Mouse (Mus musculus) hindbrain, embryonic 16.5 days (tissue): ENCODE data around the gene Isca1. TPM values are rescaled to one million over a fixed set of nuclear protein-coding genes. Genes with fewer than 3 reads are reported as not detected.

Experiments
- ATAC-seq: fragments of 200-750 bp; cut with Nextera tagmentation; 2 replicates; pipeline ENCODE4 v1.8.0; 2017; ENCODE audit warnings: moderate TSS enrichment, moderate library complexity
- H3K27ac ChIP-seq: fragments of 300-500 bp; sonication (generic); 2 replicates; pipeline ENCODE4 v1.5.1; 2014; ENCODE audit warnings: low read depth, mild to moderate bottlenecking, control low read depth, low read length, moderate library complexity
- H3K27me3 ChIP-seq: fragments of 300-500 bp; sonication (generic); replicated peaks from 2 replicates; pipeline ENCODE4 v1.6.1; 2014; ENCODE audit warnings: low read length; ENCODE audit not compliant: control insufficient read depth, insufficient read depth
- H3K36me3 ChIP-seq: fragments of 300-500 bp; sonication (generic); 2 replicates; pipeline ENCODE4 v1.6.1; 2014; ENCODE audit warnings: mild to moderate bottlenecking, low read length, moderate library complexity, mixed read lengths; ENCODE audit not compliant: control insufficient read depth, insufficient read depth
- H3K4me1 ChIP-seq: fragments of 300-500 bp; sonication (generic); 2 replicates; pipeline ENCODE4 v1.6.1; 2014; ENCODE audit warnings: low read depth, low read length; ENCODE audit not compliant: control insufficient read depth, insufficient read depth
- H3K4me2 ChIP-seq: fragments of 300-500 bp; sonication (generic); 2 replicates; pipeline ENCODE4 v1.6.1; 2014; ENCODE audit warnings: mild to moderate bottlenecking, low read length, control low read depth, moderate library complexity
- H3K4me3 ChIP-seq: fragments of 300-500 bp; sonication (generic); 2 replicates; pipeline ENCODE4 v1.5.1; 2014; ENCODE audit warnings: mild to moderate bottlenecking, low read length, control low read depth, moderate library complexity
- H3K9ac ChIP-seq: fragments of 300-500 bp; sonication (generic); 2 replicates; pipeline ENCODE4 v1.6.1; 2014; ENCODE audit warnings: low read depth, mild to moderate bottlenecking, control low read depth, low read length, moderate library complexity
- H3K9me3 ChIP-seq: fragments of 300-500 bp; sonication (generic); 2 replicates; pipeline ENCODE4 v1.6.1; 2014; ENCODE audit warnings: mild to moderate bottlenecking, low read length, moderate library complexity; ENCODE audit not compliant: control insufficient read depth
- WGBS: fragments of 180-500 bp; shearing (Covaris S2); extraction: QIAGEN DNeasy Blood & Tissue Kit; methylation state at CpG from one replicate; pipeline ENCODE4 v1.1.7; 2014; 5-methylcytosine and 5-hydroxymethylcytosine counted together
- polyA plus RNA-seq: library from polyadenylated mRNA; unstranded; fragments of >200 nt; fragmentation: Nextera tagmentation; extraction: Ambion mirVana; gene quantifications from 2 replicates; pipeline ENCODE4 v1.2.1, GENCODE M21; 2015

Isca1 gene
- polyA plus RNA-seq, 1 experiment from 2014 or later = 168 TPM

DNA sequence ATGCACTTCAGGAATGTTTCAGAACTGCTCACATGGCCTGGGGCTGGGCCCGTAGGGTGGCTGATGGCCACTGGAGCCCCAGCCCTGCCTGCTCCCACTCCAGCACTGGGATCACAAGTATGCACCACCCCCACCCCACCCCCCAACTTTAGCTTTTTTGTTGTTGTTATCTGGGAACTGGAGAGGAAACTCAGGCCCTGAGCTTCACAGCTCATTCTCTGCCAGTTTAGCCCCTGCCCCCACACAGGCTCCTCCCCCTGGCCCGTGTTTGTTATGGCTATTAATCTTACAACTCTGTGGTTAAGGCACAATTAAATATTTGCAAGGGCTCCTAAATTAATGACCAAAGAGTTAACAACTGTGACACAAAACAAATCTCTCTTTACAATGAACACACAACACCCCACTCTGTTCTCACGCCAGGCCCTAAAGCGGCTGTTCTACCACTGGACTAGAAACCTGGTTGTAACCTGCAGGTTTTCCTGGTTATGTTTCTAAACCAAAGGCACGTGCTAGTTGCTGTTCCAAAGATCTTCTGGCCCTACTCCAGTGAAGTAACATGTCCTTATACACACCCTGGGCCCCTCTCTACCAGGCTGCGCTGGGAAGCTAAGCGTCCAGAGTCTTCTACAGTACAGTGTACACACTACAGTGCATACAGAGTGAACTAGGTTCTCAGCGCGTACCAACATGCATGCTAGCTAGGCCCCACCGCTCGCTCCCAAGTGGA lies 2.7 kb downstream of the Isca1 start:
- H3K27me3 ChIP-seq = no peaks in the 10 kb centered on the region
- peaks cover 4% of the 10 kb centered on the region; the same call in 1 of the 2 replicates for H3K36me3 ChIP-seq
- H3K9me3 ChIP-seq = no peaks in the 10 kb centered on the region
- no peak overlapping the region for H3K4me3 ChIP-seq
- 0 out of 2 replicates have a peak overlapping the region, but pooled peaks have one; percentile 0 for H3K4me2 ChIP-seq
- peaks cover 33% of the 10 kb centered on the region for H3K4me1 ChIP-seq
- 0 out of 2 replicates have a peak overlapping the region, but pooled peaks have one; percentile 31 for H3K27ac ChIP-seq
- 80% methylated on average over 11 of the region's 11 CpGs for WGBS
- no peak overlapping the region for H3K9ac ChIP-seq
- ATAC-seq = no peak

DNA sequence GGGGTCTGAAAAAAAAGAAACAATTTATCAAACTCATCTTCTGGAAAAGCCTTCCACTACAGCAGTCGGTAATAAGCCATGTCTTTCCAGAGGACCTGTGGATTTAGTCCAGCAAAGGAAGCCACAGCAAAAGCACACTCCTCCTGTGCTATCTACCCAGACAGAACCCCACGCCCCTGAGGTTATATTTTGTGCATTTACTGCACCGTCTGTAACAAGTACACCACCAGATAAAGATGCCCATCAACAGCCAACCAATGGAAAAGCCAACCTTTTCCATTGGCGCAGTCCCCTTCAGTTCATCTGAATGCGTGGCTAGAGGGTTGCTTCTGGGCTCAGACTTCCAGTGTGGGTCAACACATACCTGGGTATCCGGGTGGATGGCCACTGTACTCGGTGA lies 6.8 kb downstream of the Isca1 start:
- peaks cover 14% of the 10 kb centered on the region for H3K4me1 ChIP-seq
- peaks cover 10% of the 10 kb centered on the region for H3K36me3 ChIP-seq
- no peak overlapping the region for H3K9ac ChIP-seq
- H3K27ac ChIP-seq = no peak overlapping the region
- no peak overlapping the region for H3K4me3 ChIP-seq
- no peak overlapping the region for H3K4me2 ChIP-seq
- 93% methylated on average over 7 of the region's 7 CpGs for WGBS
- H3K27me3 ChIP-seq = no peaks in the 10 kb centered on the region
- H3K9me3 ChIP-seq = no peaks in the 10 kb centered on the region
- ATAC-seq = no peak

GRCm38 (mm10) chr13:59756906-59757305 lies 12.7 kb downstream of the Isca1 start:
- Histone ChIP-seq H3K36me3 (peaks cover 15% of the 10 kb centered on the region), H3K4me2 (no peak overlapping the region), H3K4me1 (no peaks in the 10 kb centered on the region), H3K9me3 (no peaks in the 10 kb centered on the region), H3K9ac (no peak overlapping the region), H3K27me3 (no peaks in the 10 kb centered on the region), H3K27ac (no peak overlapping the region), H3K4me3 (no peak overlapping the region)
- 92% methylated on average over 7 of the region's 7 CpGs for WGBS
- no peak for ATAC-seq

- 91% methylated on average over 12 of the region's 12 CpGs for WGBS
- Histone ChIP-seq H3K9ac (no peak overlapping the region), H3K4me2 (no peak overlapping the region)
These were observed 19.3 kb downstream of the Isca1 start for GRCm38 (mm10) chr13:59750310-59750709.

DNA sequence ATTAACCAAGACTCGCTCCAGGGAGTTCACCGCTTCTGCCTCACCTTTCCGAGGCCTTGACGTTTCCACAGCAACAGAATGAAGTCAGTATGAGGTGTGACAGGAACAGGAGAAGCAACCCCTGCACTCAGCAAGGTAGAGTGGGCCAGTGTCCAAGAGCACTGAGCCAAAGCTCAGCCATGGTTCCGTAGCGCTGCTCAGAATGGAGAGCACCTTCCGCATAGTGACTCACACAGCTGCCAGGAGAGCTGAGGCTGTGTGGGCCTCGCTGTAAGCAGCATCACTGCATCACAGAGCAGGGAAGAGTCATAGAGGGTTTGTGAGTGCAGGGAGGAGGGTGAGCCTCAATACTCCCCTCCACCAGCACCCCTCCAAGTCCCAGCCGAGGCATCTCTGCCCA lies 22.9 kb downstream of the Isca1 start, which contains the start of gene 1700014D04Rik:
TSS of gene 1700014D04Rik (minus strand) at position 42 of the 400 bp plus-strand sequence.
- ATAC-seq = no peak
- Histone ChIP-seq H3K4me2 (no peak within 1 kb of the TSS), H3K4me3 (no peak within 1 kb of the TSS), H3K27ac (no peak within 1 kb of the TSS), H3K9me3 (no peaks in the 10 kb centered on the region), H3K9ac (no peak within 1 kb of the TSS), H3K36me3 (no peaks in the 10 kb centered on the region), H3K4me1 (no peaks in the 10 kb centered on the region), H3K27me3 (no peaks in the 10 kb centered on the region)
- 74% methylated on average over 9 of the region's 9 CpGs for WGBS

More at GRCm38 (mm10) chr13:59750310-59750709, 19.3 kb downstream of the Isca1 start:
- H3K4me3 ChIP-seq = no peak overlapping the region
- H3K9me3 ChIP-seq = no peaks in the 10 kb centered on the region
- H3K27me3 ChIP-seq = no peaks in the 10 kb centered on the region
- ATAC-seq = no peak
- H3K4me1 ChIP-seq = no peaks in the 10 kb centered on the region
- no peak overlapping the region for H3K27ac ChIP-seq
- H3K36me3 ChIP-seq = peaks cover 6% of the 10 kb centered on the region

DNA sequence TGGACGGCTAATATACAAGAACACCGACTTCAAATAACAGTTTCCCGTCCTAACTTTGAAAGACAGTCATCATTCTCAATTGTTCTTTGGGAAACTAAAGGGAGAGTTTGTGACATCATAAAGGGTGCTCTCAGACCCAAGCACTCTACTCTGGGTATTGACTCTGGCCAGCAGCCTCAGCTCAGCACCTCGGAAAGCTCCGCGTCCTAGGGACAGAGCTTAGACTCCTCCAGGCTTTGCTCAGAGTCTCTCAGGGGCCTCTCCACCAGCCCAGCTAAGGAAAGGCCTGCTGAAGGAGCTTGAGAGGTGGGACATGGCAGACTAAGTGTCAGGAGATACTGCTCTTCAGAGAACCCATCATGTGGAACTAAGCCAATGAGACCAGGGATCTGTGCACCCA lies 23.4 kb downstream of the Isca1 start:
- no peak for ATAC-seq
- no peak overlapping the region for H3K27ac ChIP-seq
- WGBS = 79% methylated on average over 6 of the region's 6 CpGs
- H3K4me1 ChIP-seq = no peaks in the 10 kb centered on the region
- H3K9ac ChIP-seq = no peak overlapping the region
- no peaks in the 10 kb centered on the region for H3K36me3 ChIP-seq
- H3K27me3 ChIP-seq = no peaks in the 10 kb centered on the region
- no peaks in the 10 kb centered on the region for H3K9me3 ChIP-seq
- H3K4me3 ChIP-seq = no peak overlapping the region
- H3K4me2 ChIP-seq = no peak overlapping the region

DNA sequence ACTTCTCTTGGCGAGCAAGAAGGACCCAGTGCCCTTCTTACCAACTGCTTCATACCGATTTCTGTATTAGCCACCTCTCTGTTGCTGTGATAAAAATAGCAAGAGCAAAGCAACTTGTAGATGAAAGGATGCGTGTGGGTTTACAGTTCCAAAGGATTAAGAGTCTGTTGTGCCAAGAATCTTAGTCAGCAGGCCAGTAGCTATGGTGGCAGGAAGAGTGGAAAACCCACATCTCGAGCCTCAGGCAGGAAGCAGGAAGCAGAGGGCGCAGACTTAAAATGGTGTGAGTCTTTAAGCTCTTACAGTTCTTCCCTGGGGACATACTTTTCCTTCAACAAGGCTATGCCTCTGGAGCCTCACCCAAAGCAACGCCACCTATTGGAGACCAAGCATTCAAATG lies 24.1 kb downstream of the Isca1 start:
- Histone ChIP-seq H3K36me3 (no peaks in the 10 kb centered on the region), H3K27me3 (no peaks in the 10 kb centered on the region), H3K9ac (no peak overlapping the region), H3K4me3 (no peak overlapping the region), H3K27ac (no peak overlapping the region), H3K9me3 (no peaks in the 10 kb centered on the region), H3K4me2 (no peak overlapping the region), H3K4me1 (no peaks in the 10 kb centered on the region)
- ATAC-seq = no peak
- 89% methylated on average over 6 of the region's 6 CpGs for WGBS

- ATAC-seq = no peak
- Histone ChIP-seq H3K27me3 (no peaks in the 10 kb centered on the region), H3K27ac (no peak overlapping the region), H3K36me3 (no peaks in the 10 kb centered on the region), H3K4me2 (no peak overlapping the region), H3K4me3 (no peak overlapping the region), H3K9me3 (no peaks in the 10 kb centered on the region), H3K4me1 (no peaks in the 10 kb centered on the region), H3K9ac (no peak overlapping the region)
- 78% methylated on average over 10 of the region's 10 CpGs for WGBS
These were observed 27.9 kb downstream of the Isca1 start for GRCm38 (mm10) chr13:59741697-59742096.

- Histone ChIP-seq H3K27me3 (no peaks in the 10 kb centered on the region), H3K36me3 (no peaks in the 10 kb centered on the region), H3K4me2 (no peak overlapping the region), H3K9ac (no peak overlapping the region), H3K4me1 (no peaks in the 10 kb centered on the region), H3K4me3 (no peak overlapping the region), H3K9me3 (no peaks in the 10 kb centered on the region), H3K27ac (no peak overlapping the region)
- ATAC-seq = no peak
- WGBS = 80% methylated on average over 11 of the region's 11 CpGs
These were observed 28.5 kb downstream of the Isca1 start for GRCm38 (mm10) chr13:59741096-59741495.
